Mouse (Mus musculus) hindbrain, embryonic 15.5 days (tissue): ENCODE measurements around the gene Fgd1. TPM values are rescaled to one million over a fixed set of nuclear protein-coding genes. Genes with fewer than 3 reads are reported as not detected.
A peak's percentile ranks its signal among the peaks of the same experiment; 100 is the strongest.

Source experiments
- ATAC-seq: fragments of 200-750 bp; cut with Nextera tagmentation; 2 replicates; pipeline ENCODE4 v1.8.0; 2017; ENCODE audit warnings: low read depth, moderate number of reproducible peaks, moderate TSS enrichment; ENCODE audit not compliant: low FRiP score
- H3K27ac ChIP-seq: fragments of 300-500 bp; sonication (generic); replicated peaks from 2 replicates; pipeline ENCODE4 v1.5.1; 2015; ENCODE audit warnings: mild to moderate bottlenecking, inconsistent platforms
- H3K27me3 ChIP-seq: fragments of 300-500 bp; sonication (generic); 2 replicates; pipeline ENCODE4 v1.6.1; 2015; ENCODE audit warnings: control low read depth, inconsistent platforms
- H3K36me3 ChIP-seq: fragments of 300-500 bp; sonication (generic); 2 replicates; pipeline ENCODE4 v1.6.1; 2015; ENCODE audit warnings: control low read depth, inconsistent platforms
- H3K4me1 ChIP-seq: fragments of 300-500 bp; sonication (generic); replicated peaks from 2 replicates; pipeline ENCODE4 v1.6.1; 2015; ENCODE audit warnings: control low read depth, inconsistent platforms
- H3K4me2 ChIP-seq: fragments of 300-500 bp; sonication (generic); 2 replicates; pipeline ENCODE4 v1.6.1; 2015; ENCODE audit warnings: moderate library complexity, mild to moderate bottlenecking, inconsistent platforms
- H3K4me3 ChIP-seq: fragments of 300-500 bp; sonication (generic); 2 replicates; pipeline ENCODE4 v1.5.1; 2015; ENCODE audit warnings: mild to moderate bottlenecking, inconsistent platforms
- H3K9ac ChIP-seq: fragments of 300-500 bp; sonication (generic); 2 replicates; pipeline ENCODE4 v1.6.1; 2015; ENCODE audit warnings: inconsistent platforms
- H3K9me3 ChIP-seq: fragments of 300-500 bp; sonication (generic); 2 replicates; pipeline ENCODE4 v1.6.1; 2016; ENCODE audit warnings: control low read depth, inconsistent platforms
- WGBS: fragments of 180-500 bp; shearing (Covaris S2); methylation state at CpG from one replicate; pipeline ENCODE4 v1.1.7; 2015; 5-methylcytosine and 5-hydroxymethylcytosine counted together
- polyA plus RNA-seq: library from polyadenylated mRNA; unstranded; fragments of >200 nt; fragmentation: Nextera tagmentation; extraction: Ambion mirVana; gene quantifications from 2 replicates; pipeline ENCODE4 v1.2.1, GENCODE M21; 2015

The Fgd1 gene
- 15.0 and 16.3 TPM in 2 replicates for polyA plus RNA-seq

DNA sequence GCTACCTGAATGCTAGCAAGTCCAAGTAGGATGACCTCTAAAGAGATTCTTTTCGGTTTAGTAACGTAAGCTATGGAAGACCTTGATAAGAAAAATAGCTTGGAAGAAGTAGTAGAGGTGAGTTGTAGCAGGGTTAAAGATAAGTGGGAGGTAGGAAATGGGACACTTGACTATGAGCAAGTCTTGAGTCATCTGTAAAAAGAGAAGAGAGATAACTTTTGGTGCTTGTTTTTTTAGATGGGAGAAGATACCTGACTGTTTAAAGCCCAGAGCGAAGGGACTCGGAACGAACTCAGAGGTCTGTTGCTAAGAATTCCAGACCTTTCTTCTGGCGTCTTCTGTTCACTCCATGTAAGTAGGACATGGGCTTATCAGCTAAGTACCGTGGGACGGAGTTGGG lies at the start of gene Fgd1:
TSS of gene Fgd1 (plus strand) at position 301 of the 400 bp plus-strand sequence.
- peak within 1 kb of the TSS; percentile 66 for H3K4me2 ChIP-seq
- peaks cover 27% of the 10 kb centered on the region for H3K4me1 ChIP-seq
- peak within 1 kb of the TSS; percentile 86 for H3K9ac ChIP-seq
- no peak for ATAC-seq
- WGBS, result 92% methylated on average over 8 of the region's 8 CpGs
- H3K9me3 ChIP-seq, result no peaks in the 10 kb centered on the region
- H3K36me3 ChIP-seq, result no peaks in the 10 kb centered on the region
- H3K27me3 ChIP-seq, result no peaks in the 10 kb centered on the region
- peak within 1 kb of the TSS; percentile 95 for H3K27ac ChIP-seq
- peak within 1 kb of the TSS; percentile 71 for H3K4me3 ChIP-seq

DNA sequence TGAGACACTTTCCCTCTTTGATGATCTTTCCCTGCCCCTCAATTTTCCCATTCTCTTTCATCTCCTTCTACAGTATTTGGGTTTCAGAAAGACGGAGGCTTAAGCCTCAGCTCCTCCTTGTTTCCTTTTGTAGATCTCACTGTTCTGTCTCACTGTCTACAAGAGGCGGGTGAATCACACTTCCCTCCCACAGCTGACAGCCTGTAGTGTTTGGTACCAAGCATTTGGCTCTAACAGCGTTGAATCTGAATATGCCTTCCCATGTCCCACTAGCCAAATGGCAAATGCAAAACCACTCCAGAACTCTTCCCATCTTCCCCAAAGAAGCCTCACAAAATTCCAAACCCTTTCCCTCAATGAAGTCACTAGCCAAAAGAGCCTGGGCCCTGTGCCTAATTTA lies 49.2 kb upstream of the Fgd1 start:
- Histone ChIP-seq H3K36me3 (peaks cover 40% of the 10 kb centered on the region), H3K4me2 (no peak overlapping the region), H3K27me3 (no peaks in the 10 kb centered on the region), H3K9ac (no peak overlapping the region), H3K4me1 (no peaks in the 10 kb centered on the region), H3K9me3 (no peaks in the 10 kb centered on the region), H3K4me3 (no peak overlapping the region), H3K27ac (no peak overlapping the region)
- ATAC-seq, result no peak
- 95% methylated on average over 3 of the region's 3 CpGs for WGBS

DNA sequence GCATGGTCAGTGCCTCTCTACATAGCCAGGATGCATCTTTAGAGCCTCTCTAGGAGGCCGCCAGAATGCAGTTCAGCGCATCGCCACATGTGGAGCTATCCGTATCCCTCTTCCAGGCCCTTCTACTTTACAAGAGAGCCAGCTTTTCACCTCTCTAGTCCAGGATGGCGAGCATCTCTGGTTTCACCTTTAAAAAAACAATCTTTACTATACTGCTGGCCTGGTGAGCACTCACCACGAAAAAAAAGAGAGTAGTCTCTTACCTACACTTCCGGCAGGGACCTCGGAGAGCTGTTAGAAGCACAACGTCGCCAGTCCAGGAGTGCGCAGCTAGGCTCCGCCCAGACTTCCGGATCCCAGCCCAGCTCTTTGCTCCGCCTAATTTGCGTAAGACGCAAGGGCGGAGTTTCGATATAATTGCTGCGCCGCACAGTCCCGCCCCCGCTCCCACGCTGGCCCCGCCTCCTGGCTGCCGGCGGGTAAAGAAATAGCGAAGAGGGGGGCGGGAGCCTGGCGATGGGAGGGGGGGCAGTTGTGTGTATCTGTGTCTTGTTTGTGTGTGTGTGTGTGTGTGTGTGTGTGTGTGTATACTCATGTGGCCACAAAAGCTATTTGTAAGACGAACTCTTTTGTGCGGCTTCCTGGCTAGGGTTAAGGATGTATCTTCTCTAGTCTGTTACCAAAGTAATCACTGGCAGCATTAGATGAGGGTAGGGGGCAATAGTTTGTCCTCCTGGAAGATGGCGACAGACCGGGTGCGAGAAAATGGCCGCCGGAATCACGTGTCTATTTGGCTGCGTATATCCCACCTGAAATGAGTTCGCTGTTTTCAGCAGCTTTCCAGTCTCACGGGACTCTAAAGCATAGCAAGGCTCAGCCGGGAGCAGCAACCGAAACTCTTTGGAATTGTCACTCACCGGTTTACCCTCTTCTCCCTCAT lies 28.7 kb upstream of the Fgd1 start, which contains the start of gene Gnl3l:
TSS of gene Gnl3l (minus strand) at position 385 of the 940 bp plus-strand sequence.
- Histone ChIP-seq H3K9me3 (no peaks in the 10 kb centered on the region), H3K27ac (peak within 1 kb of the TSS; percentile 83), H3K4me2 (peak within 1 kb of the TSS; percentile 57), H3K36me3 (0 out of 2 replicates have a peak, but pooled peaks cover 3% of the 10 kb centered on the region), H3K4me1 (no peaks in the 10 kb centered on the region), H3K27me3 (no peaks in the 10 kb centered on the region), H3K4me3 (peak within 1 kb of the TSS; percentile 49), H3K9ac (peak within 1 kb of the TSS; percentile 49)
- 19% methylated on average over 43 of the region's 43 CpGs for WGBS
- peak; percentile 98 for ATAC-seq

GRCm38 (mm10) chrX:151017897-151018296 lies 28.1 kb upstream of the Fgd1 start:
- Histone ChIP-seq H3K4me2 (peak overlapping the region; percentile 57), H3K4me3 (peak overlapping the region; percentile 49), H3K27ac (peak overlapping the region; percentile 83), H3K4me1 (no peaks in the 10 kb centered on the region), H3K27me3 (no peaks in the 10 kb centered on the region), H3K9ac (peak overlapping the region; percentile 43), H3K9me3 (no peaks in the 10 kb centered on the region), H3K36me3 (0 out of 2 replicates have a peak, but pooled peaks cover 3% of the 10 kb centered on the region)
- WGBS, result 18% methylated on average over 3 of the region's 3 CpGs
- ATAC-seq, result no peak

DNA sequence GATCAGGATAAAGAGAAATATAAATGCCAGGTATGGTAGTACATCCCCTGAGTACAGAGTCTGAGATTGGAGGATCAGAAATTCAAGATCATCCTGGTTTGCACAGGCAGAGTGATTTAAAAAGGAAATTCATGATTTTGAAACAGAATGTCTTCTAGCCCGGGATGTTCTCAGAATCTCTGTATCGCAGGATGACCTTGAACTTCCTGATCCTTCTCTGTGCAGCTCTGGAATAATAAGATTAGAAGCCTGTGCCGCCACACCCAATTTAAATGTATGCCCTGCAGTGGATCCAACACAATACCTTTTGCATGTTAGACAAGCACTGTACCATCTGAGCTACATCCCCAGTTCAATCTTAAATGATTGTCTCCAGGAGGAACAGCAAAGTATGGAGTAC lies 27.2 kb upstream of the Fgd1 start:
- H3K4me1 ChIP-seq, result no peaks in the 10 kb centered on the region
- 0 out of 2 replicates have a peak, but pooled peaks cover 3% of the 10 kb centered on the region for H3K36me3 ChIP-seq
- 71% methylated on average over 3 of the region's 3 CpGs for WGBS
- no peaks in the 10 kb centered on the region for H3K9me3 ChIP-seq
- H3K4me3 ChIP-seq, result peak overlapping the region; percentile 49; the same call in 1 of the 2 replicates
- peak overlapping the region; percentile 83; the same call in 1 of the 2 replicates for H3K27ac ChIP-seq
- no peak for ATAC-seq
- no peaks in the 10 kb centered on the region for H3K27me3 ChIP-seq
- H3K9ac ChIP-seq, result 0 out of 2 replicates have a peak overlapping the region, but pooled peaks have one; percentile 7
- peak overlapping the region; percentile 57 for H3K4me2 ChIP-seq

DNA sequence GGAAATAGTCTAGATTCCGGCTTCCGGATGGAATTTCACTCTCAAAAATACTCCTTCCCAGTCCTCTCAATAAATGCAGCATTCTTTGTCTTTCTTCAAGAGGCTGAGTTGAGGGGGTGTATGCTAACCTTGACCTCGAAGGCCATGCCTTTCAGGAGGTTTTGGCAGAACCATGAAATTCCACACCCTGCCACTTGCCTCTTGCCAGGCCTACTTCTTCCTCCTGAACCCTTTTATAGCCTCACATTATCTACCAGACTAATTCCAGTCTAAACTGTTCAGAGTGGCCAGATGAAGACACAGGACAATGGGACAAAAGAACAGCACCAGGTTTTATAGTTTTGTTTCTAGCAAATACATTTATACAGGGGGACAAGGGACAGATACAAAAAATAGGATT lies 14.6 kb upstream of the Fgd1 start:
- H3K27me3 ChIP-seq, result no peaks in the 10 kb centered on the region
- no peaks in the 10 kb centered on the region for H3K36me3 ChIP-seq
- 68% methylated on average over 3 of the region's 3 CpGs for WGBS
- H3K27ac ChIP-seq, result no peak overlapping the region
- H3K4me2 ChIP-seq, result no peak overlapping the region
- ATAC-seq, result no peak
- no peak overlapping the region for H3K9ac ChIP-seq
- H3K9me3 ChIP-seq, result no peaks in the 10 kb centered on the region
- no peaks in the 10 kb centered on the region for H3K4me1 ChIP-seq
- no peak overlapping the region for H3K4me3 ChIP-seq

GRCm38 (mm10) chrX:151041223-151041622 lies 4.7 kb upstream of the Fgd1 start:
- Histone ChIP-seq H3K9me3 (no peaks in the 10 kb centered on the region), H3K4me3 (no peak overlapping the region), H3K4me1 (no peaks in the 10 kb centered on the region), H3K36me3 (no peaks in the 10 kb centered on the region), H3K9ac (no peak overlapping the region), H3K27ac (no peak overlapping the region), H3K4me2 (no peak overlapping the region), H3K27me3 (no peaks in the 10 kb centered on the region)
- no peak for ATAC-seq
- 48% methylated on average over 5 of the region's 5 CpGs for WGBS

DNA sequence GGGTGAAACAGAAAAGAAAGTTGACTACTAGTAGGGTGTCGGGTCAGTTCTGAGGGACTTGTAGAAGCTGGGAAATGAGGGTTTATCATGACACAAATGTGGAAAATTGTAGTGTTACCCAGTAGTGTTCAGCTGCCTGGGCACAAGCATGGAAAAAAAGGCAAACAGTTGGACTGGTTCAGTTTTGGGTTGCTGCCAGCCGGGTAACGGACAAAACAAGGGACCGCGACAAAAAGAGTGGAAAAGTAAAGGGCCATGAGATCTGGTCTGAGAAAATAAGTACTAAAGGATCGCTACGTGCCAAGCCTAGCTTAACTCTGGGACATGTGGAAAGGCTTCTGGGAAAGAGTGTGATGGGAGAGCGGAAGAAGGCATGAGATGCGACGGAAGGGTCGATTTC lies 371 bp downstream of the Fgd1 start:
- Histone ChIP-seq H3K36me3 (no peaks in the 10 kb centered on the region), H3K27ac (peak overlapping the region; percentile 95), H3K9ac (peak overlapping the region; percentile 86; the same call in 1 of the 2 replicates), H3K27me3 (no peaks in the 10 kb centered on the region), H3K4me1 (peaks cover 28% of the 10 kb centered on the region), H3K9me3 (no peaks in the 10 kb centered on the region), H3K4me3 (peak overlapping the region; percentile 71), H3K4me2 (peak overlapping the region; percentile 66)
- ATAC-seq, result no peak
- WGBS, result 42% methylated on average over 11 of the region's 11 CpGs

DNA sequence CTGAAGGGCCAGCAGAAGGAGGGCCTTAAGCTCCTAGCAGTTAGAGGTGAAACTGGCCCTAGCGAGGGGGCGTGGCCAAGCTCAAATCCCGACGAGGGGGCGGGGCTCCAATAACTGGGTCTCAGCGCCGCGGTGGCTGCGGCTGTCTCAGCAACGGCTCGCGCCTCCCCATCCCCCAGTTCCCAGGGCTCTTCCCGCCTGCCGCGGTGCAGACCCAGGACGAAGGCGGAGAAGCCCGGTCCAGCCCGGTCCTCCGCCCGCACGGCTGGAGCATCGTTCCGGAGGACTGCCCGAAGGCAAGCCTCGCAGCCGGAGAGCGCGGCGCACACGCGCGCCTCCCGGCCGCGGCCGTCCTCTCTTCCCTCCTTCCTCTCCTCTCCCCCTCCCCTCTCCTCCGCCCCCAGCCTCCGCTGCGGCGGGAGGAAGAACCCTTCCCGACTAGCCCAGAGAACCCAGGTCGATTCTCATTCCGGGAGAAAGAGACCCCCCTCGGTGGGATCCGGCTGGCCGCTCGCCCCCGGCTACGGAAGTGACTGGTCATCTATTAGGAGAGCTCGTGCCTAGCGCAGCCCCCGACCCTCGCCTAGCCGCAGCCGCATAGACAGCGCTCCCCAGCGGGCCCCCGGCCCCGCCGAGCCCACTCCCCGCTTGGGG lies 954 bp downstream of the Fgd1 start:
- H3K4me2 ChIP-seq, result peak overlapping the region; percentile 66
- peaks cover 28% of the 10 kb centered on the region for H3K4me1 ChIP-seq
- no peaks in the 10 kb centered on the region for H3K27me3 ChIP-seq
- peak overlapping the region; percentile 86 for H3K9ac ChIP-seq
- peak overlapping the region; percentile 71 for H3K4me3 ChIP-seq
- H3K36me3 ChIP-seq, result no peaks in the 10 kb centered on the region
- peak overlapping the region; percentile 95 for H3K27ac ChIP-seq
- no peaks in the 10 kb centered on the region for H3K9me3 ChIP-seq
- WGBS, result 31% methylated on average over 56 of the region's 62 CpGs
- peak; percentile 92 for ATAC-seq

DNA sequence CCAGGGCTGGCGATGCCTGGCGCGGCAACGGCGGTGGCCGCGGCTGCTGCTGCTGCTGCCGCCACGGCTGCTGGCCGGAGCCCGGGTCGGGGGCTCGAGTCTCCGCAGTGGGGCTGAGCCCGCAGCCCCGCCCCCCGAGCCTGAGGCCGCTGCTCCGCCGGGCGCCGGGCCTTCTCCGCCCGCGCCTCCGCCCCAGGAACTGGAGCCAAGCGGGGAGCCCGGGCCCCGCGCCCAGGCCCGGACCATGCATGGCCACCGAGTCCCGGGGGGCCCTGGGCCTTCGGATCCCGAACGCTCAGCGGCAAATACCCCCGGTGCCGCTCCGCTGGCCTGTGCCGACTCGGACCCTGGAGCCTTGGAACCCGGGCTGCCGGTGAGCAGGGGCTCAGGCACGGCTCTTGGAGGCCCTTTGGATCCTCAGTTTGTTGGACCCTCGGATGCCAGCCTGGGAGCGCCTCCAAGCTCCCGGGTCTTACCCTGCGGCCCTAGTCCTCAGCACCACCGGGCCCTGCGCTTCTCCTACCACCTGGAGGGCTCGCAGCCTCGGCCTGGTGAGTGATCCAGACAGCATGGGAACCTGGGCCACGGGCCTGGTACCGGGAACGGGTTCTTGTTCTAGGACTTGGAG lies 1.6 kb downstream of the Fgd1 start:
- no peaks in the 10 kb centered on the region for H3K27me3 ChIP-seq
- peak overlapping the region; percentile 86 for H3K9ac ChIP-seq
- peak overlapping the region; percentile 66 for H3K4me2 ChIP-seq
- H3K36me3 ChIP-seq, result no peaks in the 10 kb centered on the region
- no peaks in the 10 kb centered on the region for H3K9me3 ChIP-seq
- peak; percentile 61 for ATAC-seq
- peak overlapping the region; percentile 71 for H3K4me3 ChIP-seq
- peaks cover 28% of the 10 kb centered on the region for H3K4me1 ChIP-seq
- WGBS, result 33% methylated on average over 37 of the region's 56 CpGs
- peak overlapping the region; percentile 95 for H3K27ac ChIP-seq

DNA sequence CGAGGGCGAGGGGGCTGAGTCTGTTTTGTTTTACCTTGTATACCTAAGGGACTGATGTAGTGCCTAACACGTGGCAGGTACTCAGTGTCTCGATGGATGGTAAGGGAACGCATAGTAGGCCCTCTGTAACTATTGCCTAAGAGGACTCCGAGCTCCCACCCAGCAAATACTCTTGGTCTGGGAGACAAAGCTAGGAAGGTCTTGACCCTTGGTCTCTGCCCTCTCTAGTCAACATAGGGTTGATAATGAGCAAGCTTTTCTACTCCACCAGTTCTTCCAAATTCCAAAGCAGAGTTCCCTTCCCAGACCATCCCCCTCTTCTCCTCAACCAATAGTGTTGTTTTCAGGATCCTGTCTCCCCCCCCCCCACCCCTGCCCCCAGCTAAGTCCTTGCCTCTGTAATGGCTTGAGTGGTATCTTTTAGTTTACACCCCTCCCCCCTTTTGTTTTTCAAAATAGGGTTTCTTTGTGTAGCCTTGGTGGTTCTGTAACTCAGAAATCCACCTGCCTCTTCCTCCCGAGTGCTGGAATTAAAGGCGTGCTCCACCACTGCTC lies 3.8 kb downstream of the Fgd1 start:
- Histone ChIP-seq H3K9me3 (no peaks in the 10 kb centered on the region), H3K4me3 (peak overlapping the region; percentile 71), H3K4me2 (peak overlapping the region; percentile 66), H3K9ac (no peak overlapping the region), H3K4me1 (peaks cover 37% of the 10 kb centered on the region), H3K27ac (no peak overlapping the region), H3K36me3 (no peaks in the 10 kb centered on the region), H3K27me3 (no peaks in the 10 kb centered on the region)
- ATAC-seq, result no peak
- WGBS, result 48% methylated on average over 8 of the region's 8 CpGs
